In genomic region chr14:60980244-60980887, GRCm38 (mm10) we compare ENCODE assay signal across 14 mouse cellular contexts.
DNase-seq lines count a peak whose midpoint lies in the region; ATAC-seq lines count a peak whose summit lies in the region.
"Had no signal": no experiment of that assay in that cellular context is flagged by ENCODE, and none has a peak within 500 bp of the region (broad histone marks: within the 10 kb centered on the region; RNA-seq: fewer than 3 reads in every experiment).

No protein-coding gene starts in this region.

- peaks cover 17% of the 10 kb centered on the region for H3K4me1 ChIP-seq in stomach, embryonic 16.5 days (ENCODE audit: control insufficient read depth, insufficient read depth, low read length)
- H3K4me1 ChIP-seq in hindbrain, embryonic 12.5 days = peaks cover 8% of the 10 kb centered on the region

- H3K4me3 ChIP-seq in stomach, embryonic 16.5 days (replicated peaks; ENCODE audit: low read length) = no peak overlapping the region
- no peak overlapping the region for H3K4me3 ChIP-seq in hindbrain, embryonic 12.5 days
- H3K4me3 ChIP-seq: hindbrain, embryonic 13.5 days; neural tube, embryonic 12.5 days had no signal

- no peaks in the 10 kb centered on the region for H3K27me3 ChIP-seq in stomach, embryonic 16.5 days (ENCODE audit: control insufficient read depth, insufficient read depth, low read length)
- no peaks in the 10 kb centered on the region for H3K27me3 ChIP-seq in hindbrain, embryonic 12.5 days
- H3K27me3 ChIP-seq: hindbrain, embryonic 13.5 days; neural tube, embryonic 12.5 days had no signal

- no peak overlapping the region for H3K4me2 ChIP-seq in stomach, embryonic 16.5 days (ENCODE audit: low read depth, low read length)
- no peak overlapping the region for H3K4me2 ChIP-seq in hindbrain, embryonic 12.5 days (replicated peaks)
- H3K4me2 ChIP-seq: hindbrain, embryonic 13.5 days; neural tube, embryonic 12.5 days had no signal

- DNase-seq in kidney, postnatal 10 days = peak; percentile 25
- no peak for DNase-seq in kidney, adult 18-20 months
- DNase-seq in urinary bladder, postnatal 25 days (ENCODE audit: low spot score) = peak; percentile 33
- DNase-seq in urinary bladder, adult 2 months (ENCODE audit: low spot score) = no peak
- DNase-seq in heart, postnatal 36 days = peak; percentile 21 to 27
- no peak for DNase-seq in thymus, adult 18-20 months
- DNase-seq: cerebellum, adult 8-10 months; gastrocnemius, postnatal 25 days; kidney, adult 2 months; liver had no signal

- no peaks in the 10 kb centered on the region for H3K36me3 ChIP-seq in stomach, embryonic 16.5 days (ENCODE audit: control insufficient read depth, insufficient read depth, low read length)
- no peaks in the 10 kb centered on the region for H3K36me3 ChIP-seq in hindbrain, embryonic 12.5 days
- H3K36me3 ChIP-seq: hindbrain, embryonic 13.5 days had no signal

- ATAC-seq in stomach, embryonic 16.5 days (ENCODE audit: insufficient read depth, low FRiP score) = peak; percentile 40; the same call in 1 of the 2 replicates
- ATAC-seq in hindbrain, embryonic 12.5 days (ENCODE audit: low FRiP score) = no peak

- H3K9me3 ChIP-seq in stomach, embryonic 16.5 days (replicated peaks; ENCODE audit: control insufficient read depth, low read length) = no peaks in the 10 kb centered on the region
- no peaks in the 10 kb centered on the region for H3K9me3 ChIP-seq in hindbrain, embryonic 12.5 days (replicated peaks)
- H3K9me3 ChIP-seq: hindbrain, embryonic 13.5 days; neural tube, embryonic 12.5 days had no signal

- WGBS in stomach, embryonic 16.5 days = 65% methylated on average over 5 of the region's 5 CpGs
- WGBS in hindbrain, embryonic 12.5 days = 94% methylated on average over 5 of the region's 5 CpGs

- intact Hi-C loops in heart, postnatal 36 days (cut with DNase I) = no loop called here

- H3K9ac ChIP-seq in stomach, embryonic 16.5 days (ENCODE audit: low read length) = no peak overlapping the region
- no peak overlapping the region for H3K9ac ChIP-seq in hindbrain, embryonic 12.5 days
- H3K9ac ChIP-seq: hindbrain, embryonic 13.5 days; neural tube, embryonic 12.5 days had no signal

- peak overlapping the region; percentile 62; the same call in 1 of the 2 replicates for H3K27ac ChIP-seq in stomach, embryonic 16.5 days (ENCODE audit: low read length)
- no peak overlapping the region for H3K27ac ChIP-seq in hindbrain, embryonic 12.5 days
- H3K27ac ChIP-seq: hindbrain, embryonic 13.5 days; neural tube, embryonic 12.5 days had no signal

Comparison
In these comparisons a context has a peak if more than half of its experiments do, and no peak if none do; other contexts are left out.
1. DNase-seq: peak in kidney, postnatal 10 days (single experiment), urinary bladder, postnatal 25 days (single experiment) and heart, postnatal 36 days (2 of 2); none in kidney, adult 18-20 months (single experiment), urinary bladder, adult 2 months (single experiment) and thymus, adult 18-20 months (0 of 2).